Mouse (Mus musculus): ENCODE measurements at regions not wholly inside any gene's neighbourhood (a gene's known extent, or its start where the extent isn't known, plus 50 kb on each side); places are given as distances from the start of the nearest gene placed in this dataset.

DNA sequence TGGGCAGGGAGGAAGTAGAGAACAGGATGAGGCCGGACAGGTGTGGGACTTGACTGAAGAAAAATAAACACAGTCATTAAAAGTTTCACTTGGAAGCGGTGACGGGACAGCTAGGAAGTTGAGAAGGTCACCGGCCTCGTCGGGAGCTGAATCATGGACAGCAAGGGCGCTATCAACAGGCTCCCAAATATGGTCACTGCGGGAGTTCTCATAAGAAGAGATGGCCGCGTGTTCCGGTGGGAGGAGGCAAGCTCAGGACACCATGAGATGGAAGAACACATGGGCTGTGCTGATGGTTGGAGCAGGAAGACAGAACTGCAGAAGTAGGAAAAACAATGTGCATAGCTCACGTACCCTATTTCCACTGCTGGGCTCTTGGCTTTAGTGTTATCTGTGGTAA lies 68.9 kb upstream of the Vldlr start:
- DNase-seq = no peak

DNA sequence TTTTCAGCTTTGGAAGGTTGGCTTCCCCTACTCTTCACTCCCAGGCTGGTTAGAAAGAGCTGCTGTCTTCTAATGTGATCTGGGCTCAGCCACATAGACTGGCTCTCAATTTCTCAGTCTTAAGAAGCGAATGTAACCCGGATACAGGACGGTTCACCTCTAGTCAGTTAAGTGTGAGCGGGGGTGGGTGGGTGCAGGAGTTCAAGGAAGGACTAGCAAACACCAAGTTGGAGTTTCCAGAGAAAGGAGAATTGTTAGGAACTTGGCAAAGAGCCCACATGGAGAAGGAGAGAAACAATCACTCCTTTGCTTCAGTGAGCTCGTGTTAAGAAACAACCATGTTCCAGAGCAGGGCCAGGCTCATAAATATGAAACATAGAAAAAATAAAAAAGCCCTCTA lies 68.0 kb upstream of the Vldlr start:
- no peak for DNase-seq

DNA sequence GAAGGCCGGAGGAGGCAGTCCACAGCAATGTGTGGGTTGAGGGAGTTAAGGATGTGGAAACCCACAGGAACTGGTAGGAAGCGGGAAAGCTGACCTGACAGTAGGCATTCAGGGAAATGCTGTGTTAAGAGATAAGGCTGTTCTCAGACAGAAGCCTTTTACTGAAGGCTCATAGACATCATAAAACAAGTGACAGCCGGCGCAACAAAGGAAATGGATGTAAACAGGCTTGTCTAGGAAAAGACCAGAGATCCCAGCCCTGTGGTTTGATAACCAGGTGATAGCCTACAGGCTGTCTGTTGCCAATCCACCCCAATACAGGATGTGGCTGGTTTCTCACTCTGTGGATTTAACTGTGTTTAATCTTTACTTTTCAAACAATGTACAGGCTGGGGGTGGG lies 66.7 kb upstream of the Vldlr start:
- DNase-seq = no peak

DNA sequence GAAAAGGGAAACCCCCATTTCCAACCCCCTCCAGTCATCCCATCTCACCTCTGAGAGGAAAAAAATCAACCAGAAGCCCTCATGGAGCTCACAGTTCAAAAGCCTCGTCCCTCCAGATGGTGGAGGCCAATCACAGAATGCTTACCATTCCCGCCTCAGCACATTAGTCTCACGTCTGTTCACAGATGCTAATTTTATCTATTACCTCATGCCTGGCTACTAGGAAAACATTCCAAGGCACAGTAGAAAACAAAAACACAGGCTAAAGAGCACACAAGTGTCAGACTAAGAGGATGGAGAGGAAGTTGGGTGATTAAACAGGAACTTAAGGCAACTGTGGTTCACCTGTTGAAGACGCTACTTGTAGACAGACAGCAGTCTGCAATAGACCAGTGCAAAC lies 54.4 kb upstream of the Vldlr start:
- DNase-seq = no peak

Data from cerebellum, adult 18-20 months (tissue).